Mouse (Mus musculus): Measurements from ENCODE around the gene Nprl2. TPM values are rescaled to one million over a fixed set of nuclear protein-coding genes. Genes with fewer than 3 reads are reported as not detected.
"Not testable (repeated sequence)": the region's sequence is repeated elsewhere in the genome, so short reads cannot be mapped to it uniquely, and the experiment has no call there.

Nprl2 gene
- polyA plus RNA-seq, 1 experiment = 0.25 TPM

DNA sequence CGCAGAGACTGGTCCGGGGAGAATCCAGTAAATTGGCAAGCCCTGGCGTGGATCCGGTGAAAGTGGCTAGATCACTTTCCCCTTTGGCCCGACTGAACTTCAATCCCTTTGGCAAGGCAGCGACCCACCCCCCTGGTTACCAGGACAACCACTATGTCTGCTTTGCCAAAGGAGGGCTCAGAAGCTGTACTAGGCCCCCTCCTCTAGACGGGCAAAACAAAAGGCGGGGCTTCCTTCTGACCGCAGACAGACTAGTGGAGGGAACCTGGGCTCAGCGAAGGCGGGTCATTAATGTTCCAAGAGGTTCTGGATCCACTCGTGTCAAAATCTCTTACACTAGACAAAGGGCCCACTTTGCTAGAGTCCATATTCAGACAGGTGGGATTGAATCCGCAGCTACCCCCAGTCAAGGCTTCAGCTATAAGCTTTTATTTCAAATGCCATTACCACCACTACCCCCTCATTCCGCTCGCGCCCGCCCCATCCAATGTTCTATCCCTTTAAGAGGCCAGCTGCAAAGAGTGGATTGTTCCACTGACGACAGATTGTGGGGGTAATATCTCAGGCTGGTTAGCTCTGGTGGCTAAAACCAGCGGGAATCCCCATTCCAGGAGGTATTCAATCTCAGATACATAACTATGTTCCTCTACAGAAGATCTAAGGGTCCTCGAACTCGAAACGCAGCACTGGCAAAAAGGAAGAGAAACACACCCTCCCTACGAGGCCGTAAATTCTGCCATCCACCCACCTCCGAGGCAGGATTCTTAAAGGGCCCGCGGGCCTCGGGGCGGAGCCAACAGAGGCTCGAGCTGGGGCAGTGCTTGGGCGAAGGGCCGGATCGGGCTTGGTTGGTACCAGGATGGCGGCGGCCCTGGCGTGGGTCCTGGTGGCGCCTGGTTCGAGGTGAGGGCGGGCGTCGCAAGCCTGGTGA is 26.6 kb downstream of the Nprl2 start:
- H3K27me3 ChIP-seq (ENCODE audit: control insufficient read depth) = no peaks in the 10 kb centered on the region
- no peaks in the 10 kb centered on the region for H3K9me3 ChIP-seq (ENCODE audit: control insufficient read depth, low read length)
- H3K4me1 ChIP-seq (ENCODE audit: control insufficient read depth) = peaks cover 97% of the 10 kb centered on the region
- peak overlapping the region; percentile 93 for H3K4me3 ChIP-seq (replicated peaks)
- TF ChIP-seq GATA1 (IDR thresholded peaks at IDR 0.05; ENCODE audit: low read length) (no peak), TAL1 (IDR thresholded peaks at IDR 0.05; ENCODE audit: low read length) (no peak)
- peaks cover 68% of the 10 kb centered on the region for H3K36me3 ChIP-seq (ENCODE audit: control insufficient read depth)

DNA sequence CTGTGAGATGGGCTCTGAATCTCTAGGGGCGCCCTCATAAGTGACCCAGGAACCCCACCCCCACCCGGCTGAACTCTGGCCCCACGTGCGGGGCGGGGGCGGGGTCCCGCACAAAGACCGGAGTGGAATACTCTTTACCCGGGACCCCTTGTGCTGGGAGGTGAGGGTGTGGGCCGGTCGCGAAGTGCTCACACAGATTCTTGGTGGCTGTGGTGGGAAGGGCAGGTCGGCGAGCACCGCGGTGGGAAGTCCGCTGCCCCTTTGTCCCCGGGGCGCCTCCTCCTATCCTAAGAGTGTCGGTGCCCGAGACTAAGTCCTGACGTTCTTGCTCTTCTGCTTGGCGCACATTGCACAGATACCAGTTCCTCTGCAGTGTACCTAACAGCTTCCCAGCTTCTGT is 27.2 kb downstream of the Nprl2 start:
- H3K4me3 ChIP-seq (replicated peaks) = peak overlapping the region; percentile 93
- H3K36me3 ChIP-seq (ENCODE audit: control insufficient read depth) = peaks cover 67% of the 10 kb centered on the region
- TF ChIP-seq TAL1 (IDR thresholded peaks at IDR 0.05; ENCODE audit: low read length) (no peak), GATA1 (IDR thresholded peaks at IDR 0.05; ENCODE audit: low read length) (no peak)
- no peaks in the 10 kb centered on the region for H3K9me3 ChIP-seq (ENCODE audit: control insufficient read depth, low read length)
- H3K27me3 ChIP-seq (ENCODE audit: control insufficient read depth) = no peaks in the 10 kb centered on the region
- H3K4me1 ChIP-seq (ENCODE audit: control insufficient read depth) = peaks cover 91% of the 10 kb centered on the region

GRCm38 (mm10) chr9:107570016-107570415 is 28.0 kb downstream of the Nprl2 start:
- peak overlapping the region; percentile 93 for H3K4me3 ChIP-seq (replicated peaks)
- H3K4me1 ChIP-seq (ENCODE audit: control insufficient read depth) = peaks cover 88% of the 10 kb centered on the region
- no peaks in the 10 kb centered on the region for H3K9me3 ChIP-seq (ENCODE audit: control insufficient read depth, low read length)
- TF ChIP-seq TAL1 (IDR thresholded peaks at IDR 0.05; ENCODE audit: low read length) = no peak
- no peak for TF ChIP-seq GATA1 (IDR thresholded peaks at IDR 0.05; ENCODE audit: low read length)
- H3K27me3 ChIP-seq (ENCODE audit: control insufficient read depth) = no peaks in the 10 kb centered on the region
- H3K36me3 ChIP-seq (ENCODE audit: control insufficient read depth) = peaks cover 65% of the 10 kb centered on the region

- H3K36me3 ChIP-seq (ENCODE audit: control insufficient read depth) = peaks cover 59% of the 10 kb centered on the region
- TF ChIP-seq TAL1 (IDR thresholded peaks at IDR 0.05; ENCODE audit: low read length) (peak; percentile 54), GATA1 (IDR thresholded peaks at IDR 0.05; ENCODE audit: low read length) (peak; percentile 69)
- peaks cover 88% of the 10 kb centered on the region for H3K4me1 ChIP-seq (ENCODE audit: control insufficient read depth)
- H3K27me3 ChIP-seq (ENCODE audit: control insufficient read depth) = no peaks in the 10 kb centered on the region
- no peaks in the 10 kb centered on the region for H3K9me3 ChIP-seq (ENCODE audit: control insufficient read depth, low read length)
- H3K4me3 ChIP-seq (replicated peaks) = peak overlapping the region; percentile 93
Measured at GRCm38 (mm10) chr9:107570845-107571244, 28.8 kb downstream of the Nprl2 start.

DNA sequence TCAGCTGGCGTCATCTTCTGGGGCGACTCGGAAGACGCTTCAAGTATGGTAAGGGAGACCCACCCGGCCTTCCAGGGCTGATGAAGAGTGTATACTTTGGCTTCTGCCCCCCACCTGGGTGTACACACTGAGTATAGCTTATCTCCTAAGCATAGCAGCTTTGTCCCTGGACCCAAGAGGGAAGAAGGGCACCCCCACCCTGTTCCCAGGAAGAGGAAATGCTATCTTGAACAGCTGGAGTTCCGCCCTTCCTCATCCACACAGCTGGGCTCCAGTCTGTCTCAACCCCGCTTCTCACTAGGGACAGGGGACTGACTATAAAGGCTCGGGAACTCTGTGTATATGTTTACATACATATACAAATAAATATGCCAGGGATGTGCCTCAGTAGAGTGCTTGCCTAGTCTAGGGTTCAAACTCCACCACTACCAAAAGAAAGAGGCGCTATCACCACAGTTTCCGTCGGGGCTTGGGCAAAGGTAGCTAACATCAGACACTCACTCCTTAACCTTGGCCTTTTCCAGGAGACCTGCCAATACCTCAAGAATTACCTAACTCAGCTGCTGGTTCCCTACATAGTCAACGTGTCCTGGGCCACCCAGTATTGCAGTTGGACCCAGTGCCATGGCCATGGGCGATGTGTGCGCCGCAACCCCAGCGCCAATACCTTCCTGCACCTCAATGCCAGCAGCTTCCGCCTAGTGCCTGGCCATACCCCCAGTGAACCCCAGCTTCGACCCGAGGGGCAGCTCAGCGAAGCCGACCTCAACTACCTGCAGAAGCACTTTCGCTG is 29.7 kb downstream of the Nprl2 start:
- Histone ChIP-seq H3K4me1 (ENCODE audit: control insufficient read depth) (peaks cover 88% of the 10 kb centered on the region), H3K27me3 (ENCODE audit: control insufficient read depth) (no peaks in the 10 kb centered on the region), H3K36me3 (ENCODE audit: control insufficient read depth) (peaks cover 50% of the 10 kb centered on the region), H3K9me3 (ENCODE audit: control insufficient read depth, low read length) (no peaks in the 10 kb centered on the region), H3K4me3 (replicated peaks) (peak overlapping the region; percentile 93)
- no peak for TF ChIP-seq TAL1 (IDR thresholded peaks at IDR 0.05; ENCODE audit: low read length)

DNA sequence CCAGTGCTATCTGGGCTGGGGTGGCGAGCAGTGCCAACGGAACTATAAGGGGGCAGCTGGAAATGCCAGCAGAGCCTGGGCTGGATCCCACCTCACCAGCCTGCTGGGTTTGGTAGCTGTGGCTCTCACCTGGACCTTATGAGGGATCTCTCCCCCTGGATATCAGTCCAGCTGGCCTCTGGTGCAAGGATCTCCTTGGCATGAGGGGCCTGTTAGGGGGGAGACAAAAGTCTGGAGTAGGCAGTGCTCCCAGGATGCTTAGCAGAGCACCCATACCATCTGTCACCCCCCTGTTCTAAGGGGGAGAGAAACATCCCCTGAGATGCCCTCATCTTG is 30.3 kb downstream of the Nprl2 start:
- Histone ChIP-seq H3K4me1 (ENCODE audit: control insufficient read depth) (peaks cover 88% of the 10 kb centered on the region), H3K36me3 (ENCODE audit: control insufficient read depth) (peaks cover 46% of the 10 kb centered on the region), H3K27me3 (ENCODE audit: control insufficient read depth) (no peaks in the 10 kb centered on the region), H3K9me3 (ENCODE audit: control insufficient read depth, low read length) (no peaks in the 10 kb centered on the region), H3K4me3 (replicated peaks) (peak overlapping the region; percentile 93)
- no peak for TF ChIP-seq TAL1 (IDR thresholded peaks at IDR 0.05; ENCODE audit: low read length)
- no peak for TF ChIP-seq GATA1 (IDR thresholded peaks at IDR 0.05; ENCODE audit: low read length)

GRCm38 (mm10) chr9:107573774-107574173 is 31.7 kb downstream of the Nprl2 start:
- not testable (repeated sequence) for H3K27me3 ChIP-seq (ENCODE audit: control insufficient read depth); H3K9me3 ChIP-seq (ENCODE audit: control insufficient read depth, low read length); H3K4me3 ChIP-seq (replicated peaks)
- peaks cover 86% of the 10 kb centered on the region for H3K4me1 ChIP-seq (ENCODE audit: control insufficient read depth)
- peaks cover 55% of the 10 kb centered on the region for H3K36me3 ChIP-seq (ENCODE audit: control insufficient read depth)

DNA sequence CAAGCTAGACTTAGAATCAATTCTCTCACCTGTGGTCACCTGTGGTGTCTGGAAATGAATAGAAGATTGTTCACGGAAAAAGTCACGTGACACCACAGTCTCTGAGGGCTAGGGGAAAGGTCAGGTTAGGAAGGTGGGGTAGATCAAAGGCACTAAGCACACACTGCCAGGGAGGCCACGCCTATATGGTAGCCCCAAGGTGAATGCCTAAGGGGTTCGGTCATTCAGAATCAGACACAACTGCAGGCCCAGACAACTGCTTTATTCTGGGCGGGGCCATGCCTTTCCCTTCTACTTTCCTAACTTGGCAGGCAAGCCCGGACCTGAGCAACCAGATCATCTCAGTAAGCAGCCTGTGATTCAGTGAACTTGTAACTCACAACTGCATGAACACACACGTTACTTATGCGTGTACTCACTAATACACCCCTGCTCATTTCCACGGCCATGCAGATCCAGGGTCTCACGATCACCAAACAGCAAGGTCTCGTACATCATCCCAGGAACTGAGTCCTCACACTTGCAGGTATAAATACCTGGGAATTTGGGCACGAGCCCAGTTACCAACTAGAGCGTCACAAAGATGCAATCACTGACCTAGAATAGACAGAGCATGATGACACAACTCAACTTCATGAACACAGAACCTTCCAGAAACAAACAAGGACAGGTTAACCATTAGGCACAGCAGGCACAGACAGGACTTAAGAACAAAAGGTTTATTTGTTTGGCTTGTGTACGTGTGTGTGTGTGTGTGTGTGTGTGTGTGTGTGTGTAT is 33.7 kb downstream of the Nprl2 start:
- H3K4me1 ChIP-seq (ENCODE audit: control insufficient read depth) = peaks cover 85% of the 10 kb centered on the region
- TF ChIP-seq TAL1 (IDR thresholded peaks at IDR 0.05; ENCODE audit: low read length) (no peak), GATA1 (IDR thresholded peaks at IDR 0.05; ENCODE audit: low read length) (no peak)
- no peak overlapping the region for H3K4me3 ChIP-seq (replicated peaks)
- peaks cover 55% of the 10 kb centered on the region for H3K36me3 ChIP-seq (ENCODE audit: control insufficient read depth)
- no peaks in the 10 kb centered on the region for H3K27me3 ChIP-seq (ENCODE audit: control insufficient read depth)
- no peaks in the 10 kb centered on the region for H3K9me3 ChIP-seq (ENCODE audit: control insufficient read depth, low read length)
